Mouse (Mus musculus) yolk sac, embryonic 10.5 days (tissue): Measurements from ENCODE around the gene Golga1.
"Not testable (repeated sequence)": the region's sequence is repeated elsewhere in the genome, so short reads cannot be mapped to it uniquely, and the experiment has no call there.

Source experiments
- DNase-seq: peaks from one replicate; pipeline ENCODE4 v3.0.0-alpha.2; 2017; ENCODE audit warnings: low spot score

Gene Golga1

GRCm38 (mm10) chr2:39065400-39065987 lies at the start of gene Golga1:
TSS of gene Golga1 (minus strand) at chr2:39065541.
- DNase-seq: peak; percentile 89

GRCm38 (mm10) chr2:39114093-39114492 lies 48.8 kb upstream of the Golga1 start:
- no peak for DNase-seq

GRCm38 (mm10) chr2:39110514-39110913 lies 45.2 kb upstream of the Golga1 start:
- DNase-seq: no peak

- DNase-seq: not testable (repeated sequence)
Measured at GRCm38 (mm10) chr2:39109712-39110111, 44.4 kb upstream of the Golga1 start.

- DNase-seq: not testable (repeated sequence)
Measured at GRCm38 (mm10) chr2:39099951-39100350, 34.6 kb upstream of the Golga1 start.

- no peak for DNase-seq
Measured at GRCm38 (mm10) chr2:39097993-39098392, 32.7 kb upstream of the Golga1 start.

- no peak for DNase-seq
Measured at GRCm38 (mm10) chr2:39091966-39092365, 26.6 kb upstream of the Golga1 start.

GRCm38 (mm10) chr2:39082706-39083105 lies 17.4 kb upstream of the Golga1 start:
- DNase-seq: no peak

- DNase-seq: no peak
Measured at GRCm38 (mm10) chr2:39070666-39071065, 5.3 kb upstream of the Golga1 start.

- DNase-seq: no peak
Measured at GRCm38 (mm10) chr2:39069096-39069495, 3.8 kb upstream of the Golga1 start.

- DNase-seq: no peak
Measured at GRCm38 (mm10) chr2:39064687-39065399, 498 bp downstream of the Golga1 start.

GRCm38 (mm10) chr2:39048515-39048914 lies 16.8 kb downstream of the Golga1 start:
- DNase-seq: no peak

- no peak for DNase-seq
Measured at GRCm38 (mm10) chr2:39040215-39040614, 25.1 kb downstream of the Golga1 start.

- no peak for DNase-seq
Measured at GRCm38 (mm10) chr2:39031611-39032010, 33.7 kb downstream of the Golga1 start.

- no peak for DNase-seq
Measured at GRCm38 (mm10) chr2:39020004-39020403, 45.3 kb downstream of the Golga1 start.

- DNase-seq: no peak
Measured at GRCm38 (mm10) chr2:39016581-39016980, 48.8 kb downstream of the Golga1 start.

- DNase-seq: no peak
Measured at GRCm38 (mm10) chr2:39012768-39013279, 52.5 kb downstream of the Golga1 start.

- no peak for DNase-seq
Measured at GRCm38 (mm10) chr2:39011971-39012370, 53.4 kb downstream of the Golga1 start.

- DNase-seq: no peak
Measured at GRCm38 (mm10) chr2:39011264-39011663, 54.1 kb downstream of the Golga1 start.

- not testable (repeated sequence) for DNase-seq
Measured at GRCm38 (mm10) chr2:39010144-39010543, 55.2 kb downstream of the Golga1 start.

GRCm38 (mm10) chr2:39008954-39009365 lies 56.4 kb downstream of the Golga1 start:
- DNase-seq: no peak

- no peak for DNase-seq
Measured at GRCm38 (mm10) chr2:39008350-39008851, 56.9 kb downstream of the Golga1 start.

GRCm38 (mm10) chr2:39007865-39008264 lies 57.5 kb downstream of the Golga1 start:
- peak; percentile 93 for DNase-seq
